Mouse (Mus musculus) small intestine, adult 2 months (tissue): Measurements from ENCODE around the gene Gm11213. TPM values are rescaled to one million over a fixed set of nuclear protein-coding genes. Genes with fewer than 3 reads are reported as not detected.

ENCODE experiments used
- H3K27ac ChIP-seq: fragments of 200-500 bp; 2 replicates; pipeline ENCODE4 v1.5.1; 2012; ENCODE audit warnings: low read depth, low read length, control low read depth, inconsistent platforms; ENCODE audit not compliant: insufficient read depth
- H3K27me3 ChIP-seq: fragments of 200-500 bp; 2 replicates; pipeline ENCODE4 v1.6.1; 2012; ENCODE audit warnings: mild to moderate bottlenecking, moderate library complexity, low read length, inconsistent platforms; ENCODE audit not compliant: control insufficient read depth, insufficient read depth
- H3K36me3 ChIP-seq: fragments of 200-500 bp; 2 replicates; pipeline ENCODE4 v1.6.1; 2012; ENCODE audit warnings: mild to moderate bottlenecking, low read length, control low read depth, inconsistent platforms; ENCODE audit not compliant: control insufficient read depth, insufficient read depth
- H3K4me1 ChIP-seq: fragments of 200-500 bp; 2 replicates; pipeline ENCODE4 v1.6.1; 2012; ENCODE audit warnings: low read length, inconsistent platforms, mixed read lengths; ENCODE audit not compliant: control insufficient read depth, insufficient read depth, insufficient read length
- H3K4me3 ChIP-seq: fragments of 200-500 bp; 2 replicates; pipeline ENCODE4 v1.5.1; 2012; ENCODE audit warnings: low read depth, mild to moderate bottlenecking, control low read depth, inconsistent platforms, low read length, moderate library complexity
- CTCF ChIP-seq: fragments of 200-500 bp; IDR thresholded peaks from 2 replicates; pipeline ENCODE4 v1.5.1; 2012; ENCODE audit warnings: low read depth, mild to moderate bottlenecking, control low read depth, inconsistent platforms, low read length, moderate library complexity, mixed read lengths; ENCODE audit not compliant: insufficient replicate concordance, insufficient read length; ENCODE audit errors: extremely low read depth
- POLR2A ChIP-seq: fragments of 200-500 bp; IDR thresholded peaks from 2 replicates; pipeline ENCODE4 v1.6.1; 2012; ENCODE audit warnings: low read depth, mild to moderate bottlenecking, control low read depth, inconsistent platforms, low read length, moderate library complexity
- WGBS: fragments of 180-500 bp; shearing (Covaris S2); methylation state at CpG from one replicate; pipeline ENCODE4 v1.1.7; 2018; 5-methylcytosine and 5-hydroxymethylcytosine counted together
- polyA plus RNA-seq: library from polyadenylated mRNA; depleted of rRNA; stranded (reverse); fragments of >200 nt; gene quantifications from 2 replicates; pipeline ENCODE4 v1.2.3, GENCODE M21; 2012

Gene Gm11213
- polyA plus RNA-seq, 1 experiment = not detected

DNA sequence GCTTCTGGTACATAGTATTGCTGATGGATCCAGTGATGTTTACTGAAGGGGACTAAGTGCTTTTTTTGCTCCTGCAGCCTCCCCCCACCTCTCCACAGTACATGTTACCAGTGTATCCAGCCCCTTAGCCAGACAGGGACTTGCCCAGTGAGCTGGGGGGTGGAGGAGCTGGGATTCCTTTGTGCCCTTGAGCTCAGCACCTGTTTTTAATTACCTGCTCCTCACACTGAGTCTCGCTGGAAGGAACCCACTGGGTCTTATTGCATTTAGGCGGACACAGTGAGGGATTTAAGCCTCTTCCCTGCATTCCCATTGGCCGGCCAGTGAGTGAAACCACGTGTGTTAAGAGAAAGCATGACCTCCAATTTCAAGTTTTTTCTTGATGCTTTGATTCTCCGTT, 22.5 kb downstream of the Gm11213 start:
- Histone ChIP-seq H3K27me3 (no peaks in the 10 kb centered on the region), H3K4me1 (no peaks in the 10 kb centered on the region), H3K36me3 (peaks cover 32% of the 10 kb centered on the region), H3K27ac (no peak overlapping the region), H3K4me3 (no peak overlapping the region)
- 89% methylated on average over 5 of the region's 5 CpGs for WGBS
- TF ChIP-seq POLR2A (no peak), CTCF (no peak)

DNA sequence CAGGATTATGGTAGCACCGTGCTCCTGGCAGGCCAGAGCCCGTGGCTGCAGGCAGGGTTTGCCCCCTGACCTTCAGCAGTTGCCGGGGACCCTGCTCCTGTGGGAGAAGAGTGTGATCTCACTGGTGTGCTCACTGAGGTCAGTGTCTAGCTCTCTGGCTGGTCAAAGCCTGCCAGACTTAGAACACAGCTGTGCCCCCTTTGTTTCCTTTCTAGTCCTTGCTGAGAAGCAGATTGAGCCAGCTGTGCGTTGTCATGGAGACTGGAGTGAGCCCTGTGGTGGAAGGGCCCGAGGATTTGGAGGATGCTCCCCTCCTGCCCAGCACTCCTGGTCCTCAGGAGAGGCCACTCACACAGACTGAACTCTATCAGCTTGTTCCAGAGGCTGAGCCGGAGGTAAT, 25.0 kb downstream of the Gm11213 start:
- Histone ChIP-seq H3K4me3 (no peak overlapping the region), H3K36me3 (peaks cover 33% of the 10 kb centered on the region), H3K27me3 (no peaks in the 10 kb centered on the region), H3K27ac (no peak overlapping the region), H3K4me1 (no peaks in the 10 kb centered on the region)
- 76% methylated on average over 6 of the region's 6 CpGs for WGBS
- TF ChIP-seq CTCF (no peak), POLR2A (no peak)

DNA sequence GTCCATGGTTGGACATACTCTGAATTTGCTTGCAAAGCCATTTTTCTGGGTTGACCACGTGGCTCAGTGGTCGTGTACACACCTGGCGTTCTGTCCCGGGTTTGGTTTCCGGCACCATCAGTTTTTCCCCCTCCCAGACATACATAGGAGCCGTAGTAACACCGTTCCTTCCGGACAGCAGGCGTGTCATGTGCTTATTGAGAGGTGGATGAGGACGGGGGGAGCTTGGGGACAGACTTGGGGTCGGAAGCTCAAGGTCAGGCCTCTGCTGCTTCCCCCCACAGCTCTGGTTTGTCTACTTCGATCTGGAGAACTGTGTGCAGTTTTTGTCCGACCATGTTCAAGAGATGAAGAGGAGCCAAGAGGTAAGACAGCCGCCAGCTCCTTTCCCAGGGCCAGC, 25.4 kb downstream of the Gm11213 start:
- Histone ChIP-seq H3K27me3 (no peaks in the 10 kb centered on the region), H3K36me3 (peaks cover 33% of the 10 kb centered on the region), H3K27ac (no peak overlapping the region), H3K4me1 (no peaks in the 10 kb centered on the region), H3K4me3 (no peak overlapping the region)
- WGBS = 90% methylated on average over 14 of the region's 14 CpGs
- TF ChIP-seq CTCF = no peak
- no peak for TF ChIP-seq POLR2A

DNA sequence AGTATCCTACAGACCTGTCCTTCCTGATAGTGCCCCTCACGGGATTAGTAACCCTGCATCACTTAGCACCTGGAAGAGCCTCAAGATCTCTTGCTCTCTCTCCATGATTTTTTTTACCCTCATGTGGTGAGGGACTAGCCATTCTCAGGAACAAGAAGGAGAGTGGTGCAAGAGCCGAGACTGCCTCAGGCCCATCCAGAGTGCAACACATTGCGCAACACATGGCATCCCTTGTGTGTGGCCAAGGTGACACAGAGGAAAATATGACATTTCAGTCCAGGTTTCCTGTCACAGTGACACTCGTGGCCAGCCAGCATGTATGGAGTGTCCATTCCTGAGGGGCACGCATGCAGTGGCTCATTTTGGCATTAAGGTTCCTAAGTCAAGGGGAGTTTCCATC, 32.4 kb downstream of the Gm11213 start:
- no peak overlapping the region for H3K4me3 ChIP-seq
- WGBS = 88% methylated on average over 5 of the region's 5 CpGs
- no peak for TF ChIP-seq CTCF
- TF ChIP-seq POLR2A = no peak
- H3K36me3 ChIP-seq = peaks cover 50% of the 10 kb centered on the region
- H3K27ac ChIP-seq = no peak overlapping the region
- no peaks in the 10 kb centered on the region; the same call in 1 of the 2 replicates for H3K4me1 ChIP-seq
- no peaks in the 10 kb centered on the region for H3K27me3 ChIP-seq

- 65% methylated on average over 7 of the region's 7 CpGs for WGBS
- H3K36me3 ChIP-seq = peaks cover 63% of the 10 kb centered on the region
- no peaks in the 10 kb centered on the region; the same call in 1 of the 2 replicates for H3K4me1 ChIP-seq
- no peak for TF ChIP-seq CTCF
- no peak for TF ChIP-seq POLR2A
- H3K4me3 ChIP-seq = no peak overlapping the region
- H3K27ac ChIP-seq = no peak overlapping the region
- no peaks in the 10 kb centered on the region for H3K27me3 ChIP-seq
These were observed 34.8 kb downstream of the Gm11213 start for GRCm38 (mm10) chr4:63570208-63570781.

DNA sequence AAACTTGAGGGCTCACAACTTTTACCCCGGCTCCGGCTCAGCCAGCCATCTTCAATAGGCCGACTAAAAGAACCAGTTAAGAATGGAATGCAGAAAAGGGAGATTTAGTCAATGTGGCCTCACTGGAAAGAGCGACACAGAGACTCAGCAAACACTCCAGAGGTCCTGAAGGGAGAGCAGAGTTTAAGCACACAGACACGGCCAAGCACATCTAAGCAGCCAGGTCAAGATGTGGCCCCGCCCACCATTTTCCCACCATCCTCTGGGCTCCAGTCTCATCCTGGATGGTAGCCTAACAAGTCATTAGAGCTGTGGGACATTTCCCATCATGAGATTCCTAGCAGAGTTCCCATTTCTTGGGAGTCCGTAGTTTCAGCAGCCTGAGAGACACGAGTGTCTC, 35.7 kb downstream of the Gm11213 start:
- Histone ChIP-seq H3K27ac (no peak overlapping the region), H3K4me1 (no peaks in the 10 kb centered on the region; the same call in 1 of the 2 replicates), H3K36me3 (peaks cover 64% of the 10 kb centered on the region), H3K27me3 (no peaks in the 10 kb centered on the region), H3K4me3 (no peak overlapping the region)
- TF ChIP-seq CTCF = no peak
- no peak for TF ChIP-seq POLR2A
- 85% methylated on average over 8 of the region's 8 CpGs for WGBS

DNA sequence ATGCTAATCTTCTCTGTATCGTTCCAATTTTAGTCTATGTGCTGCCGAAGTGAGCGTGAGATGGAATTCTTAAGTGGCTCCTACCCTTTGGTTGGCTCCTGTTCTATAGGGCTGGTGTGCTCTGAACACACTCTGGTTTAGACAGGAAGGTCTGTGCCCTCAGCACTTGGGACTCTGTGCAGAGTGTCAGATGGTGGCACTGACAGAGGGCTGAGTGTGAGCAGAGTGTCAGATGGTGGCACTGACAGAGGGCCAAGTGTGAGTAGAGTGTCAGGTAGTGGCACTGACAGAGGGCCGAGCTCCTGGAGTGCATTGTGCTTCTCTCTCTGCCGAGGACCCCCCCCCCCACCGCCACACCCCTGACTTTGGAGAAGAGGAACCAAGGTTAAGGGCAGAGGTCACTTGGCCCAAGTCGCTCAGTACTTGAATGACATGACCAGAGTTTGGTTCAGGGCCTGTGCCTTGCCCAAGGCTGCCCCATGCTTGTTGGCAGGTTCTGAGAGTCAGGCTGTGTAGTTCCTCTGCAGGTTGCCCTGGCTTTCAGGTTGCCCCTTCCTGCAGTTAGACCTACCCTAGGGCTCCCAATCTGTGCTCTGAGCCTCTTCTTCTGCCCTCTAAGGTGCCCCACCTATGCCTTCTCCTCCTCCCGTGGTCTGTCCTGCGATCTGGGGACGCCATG, 37.2 kb downstream of the Gm11213 start:
- Histone ChIP-seq H3K36me3 (peaks cover 61% of the 10 kb centered on the region), H3K4me3 (no peak overlapping the region), H3K27me3 (no peaks in the 10 kb centered on the region), H3K27ac (no peak overlapping the region), H3K4me1 (no peaks in the 10 kb centered on the region; the same call in 1 of the 2 replicates)
- TF ChIP-seq CTCF (no peak), POLR2A (no peak)
- WGBS = 81% methylated on average over 10 of the region's 10 CpGs
